Mouse (Mus musculus) adrenal gland, adult 2 months (tissue): Measurements from ENCODE around the gene Srrm3. TPM values are rescaled to one million over a fixed set of nuclear protein-coding genes. Genes with fewer than 3 reads are reported as not detected.
A peak's percentile ranks its signal among the peaks of the same experiment; 100 is the strongest.

Source experiments
- DNase-seq: peaks from one replicate; pipeline ENCODE4 v3.0.0; 2021
- microRNA-seq, 2 experiments: library from miRNA; unstranded; fragments of <30 nt; microRNA quantifications; one replicate each; pipeline ENCODE4 v1.2.0; 2021
- polyA plus RNA-seq: library from polyadenylated mRNA; depleted of rRNA; stranded (reverse); fragments of >200 nt; gene quantifications from 2 replicates; pipeline ENCODE4 v1.2.3, GENCODE M21; 2012; rRNA removed
- total RNA-seq, 2 experiments: library from RNA; stranded (reverse); gene quantifications; 2 replicates each; pipeline ENCODE4 v1.2.3; 2021

The Srrm3 gene
- total and polyA plus RNA-seq, 3 experiments = 2.8 to 3.9 (median 3.0) TPM

DNA sequence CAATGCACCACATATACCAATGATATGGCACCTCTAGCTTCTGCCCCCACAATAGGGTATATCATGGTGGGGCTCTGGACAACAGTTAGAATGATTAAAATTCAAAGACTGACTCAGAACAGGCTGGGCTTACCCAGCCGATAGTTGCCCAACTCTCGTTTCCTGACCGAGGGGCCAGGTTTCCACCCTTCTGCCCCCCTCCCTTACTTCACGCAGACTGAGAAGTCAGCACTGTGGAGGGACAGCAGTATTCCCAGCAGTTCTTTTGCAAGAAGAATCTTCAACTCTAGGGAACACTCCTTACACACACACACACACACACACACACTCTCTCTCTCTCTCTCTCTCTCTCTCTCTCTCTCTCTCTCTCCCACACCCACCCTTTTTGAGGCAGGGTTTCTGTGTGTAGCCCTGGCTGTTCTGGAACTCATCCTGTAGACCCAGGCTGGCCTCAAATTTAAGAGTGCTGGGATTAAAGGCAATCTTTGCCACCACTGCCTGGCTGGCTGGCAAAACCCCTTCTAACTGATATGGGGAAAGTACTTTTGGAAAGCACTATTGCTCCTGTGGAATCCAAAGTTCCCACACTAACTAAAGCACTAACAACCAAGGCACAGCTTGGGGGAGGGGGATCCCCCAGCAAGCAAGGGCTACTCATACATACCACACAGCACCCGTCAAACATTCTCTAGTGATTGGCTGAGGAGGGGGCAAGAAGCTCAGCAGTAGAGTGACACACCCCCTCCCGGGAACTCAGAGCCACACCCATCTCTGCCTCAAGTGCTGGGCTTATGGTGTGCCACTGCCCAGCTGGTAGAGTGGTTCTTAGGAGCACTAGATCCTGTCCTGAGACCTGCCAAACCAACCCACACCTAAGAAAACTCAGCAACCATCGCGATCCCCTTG lies 98.9 kb downstream of the Srrm3 start:
- no peak for DNase-seq

DNA sequence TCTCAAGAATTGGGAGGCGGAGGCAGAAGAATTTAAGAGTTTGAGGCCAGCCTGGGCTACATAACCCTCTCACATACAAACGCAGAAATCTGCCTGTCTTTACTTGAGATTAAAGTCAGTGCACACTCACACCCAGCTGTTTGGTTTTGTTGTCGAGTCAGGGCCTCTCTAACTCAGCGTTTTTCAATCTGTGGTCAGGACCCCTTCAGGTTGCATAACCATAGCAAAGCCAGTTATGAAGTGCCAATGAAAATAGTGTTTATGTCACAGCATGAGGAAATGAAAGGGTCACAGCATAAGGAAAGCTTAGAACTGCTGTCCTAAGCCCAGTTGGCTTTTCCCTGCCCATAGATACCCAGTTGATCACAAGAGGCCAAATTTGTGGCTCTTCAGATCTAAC lies 100.2 kb downstream of the Srrm3 start:
- DNase-seq = no peak

DNA sequence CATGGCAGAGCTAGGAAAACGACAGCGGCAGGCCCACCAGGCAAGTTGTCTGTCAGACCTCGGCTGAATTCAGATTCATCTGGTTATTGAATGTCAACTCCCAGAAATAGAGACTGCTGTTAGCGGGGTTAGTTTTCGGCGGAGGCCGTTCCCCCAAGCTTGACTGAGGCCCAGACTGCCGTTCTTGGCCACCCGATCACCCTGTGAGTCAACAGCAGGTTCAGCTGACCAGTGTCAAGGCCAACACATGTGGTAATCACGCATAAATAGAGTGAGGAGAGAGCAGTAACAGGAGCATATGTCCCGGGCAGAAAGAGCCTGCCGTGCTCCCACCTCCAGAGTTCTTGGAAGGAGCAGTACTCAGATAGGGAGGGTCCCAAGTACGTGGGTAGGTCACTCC lies 100.6 kb downstream of the Srrm3 start:
- DNase-seq = peak; percentile 90

DNA sequence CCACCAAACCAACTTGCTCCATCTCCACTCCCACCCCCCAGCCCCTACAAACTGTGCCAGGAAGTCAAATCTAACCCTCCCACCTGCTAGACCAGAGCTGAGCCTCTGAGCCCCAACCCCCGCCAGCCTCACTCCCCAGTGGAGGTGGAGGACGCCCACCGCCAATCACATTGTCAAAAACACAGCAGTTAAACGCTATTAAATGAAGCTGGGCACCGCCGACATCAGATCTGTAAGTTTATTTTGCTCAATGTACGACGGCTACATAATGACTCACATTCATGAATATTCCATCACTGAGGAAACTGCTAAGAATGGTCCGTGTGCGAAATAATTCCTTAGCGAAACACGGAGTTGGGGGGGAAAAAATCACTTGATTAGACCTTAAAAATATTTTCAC lies 101.5 kb downstream of the Srrm3 start:
- DNase-seq = no peak

DNA sequence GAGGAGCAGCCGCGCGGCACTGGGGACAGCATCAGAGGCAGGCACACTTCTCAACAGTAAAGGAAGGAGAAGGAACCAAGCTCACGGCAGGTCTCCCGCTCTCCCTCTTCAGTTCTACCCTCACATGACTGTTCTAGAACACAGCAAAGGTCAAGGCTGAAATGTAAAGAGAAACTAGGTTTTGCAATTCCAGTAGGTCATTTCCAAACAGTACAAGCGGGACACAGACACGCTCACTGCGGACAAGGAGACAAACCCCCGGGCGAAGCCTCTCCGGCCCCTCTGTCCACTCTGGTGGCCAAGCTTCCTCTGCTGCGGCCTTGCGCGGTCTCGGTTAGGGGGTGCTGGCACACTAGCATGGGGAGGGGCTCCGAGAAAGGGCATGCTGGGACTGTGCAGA lies 102.3 kb downstream of the Srrm3 start:
- DNase-seq = peak; percentile 34

DNA sequence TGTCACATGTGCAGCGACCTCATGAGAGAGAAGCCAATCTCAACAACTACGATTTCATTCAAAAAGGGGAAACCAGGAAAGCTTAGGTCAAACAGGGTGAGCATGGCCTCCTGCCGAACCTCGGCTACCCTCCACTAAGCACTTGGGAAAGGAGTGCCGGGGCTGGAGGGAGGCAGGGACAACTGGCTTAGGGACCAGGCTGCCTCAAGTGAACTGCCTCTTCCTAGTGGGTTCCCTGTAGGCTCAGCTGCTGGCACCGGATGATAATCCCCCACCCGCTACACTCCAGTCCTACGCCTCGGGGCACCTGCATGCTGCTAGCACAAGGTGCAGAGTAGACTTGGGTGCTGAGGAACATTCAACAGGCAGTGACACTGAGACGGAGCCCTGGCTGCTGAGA lies 103.0 kb downstream of the Srrm3 start:
- peak; percentile 38 for DNase-seq

DNA sequence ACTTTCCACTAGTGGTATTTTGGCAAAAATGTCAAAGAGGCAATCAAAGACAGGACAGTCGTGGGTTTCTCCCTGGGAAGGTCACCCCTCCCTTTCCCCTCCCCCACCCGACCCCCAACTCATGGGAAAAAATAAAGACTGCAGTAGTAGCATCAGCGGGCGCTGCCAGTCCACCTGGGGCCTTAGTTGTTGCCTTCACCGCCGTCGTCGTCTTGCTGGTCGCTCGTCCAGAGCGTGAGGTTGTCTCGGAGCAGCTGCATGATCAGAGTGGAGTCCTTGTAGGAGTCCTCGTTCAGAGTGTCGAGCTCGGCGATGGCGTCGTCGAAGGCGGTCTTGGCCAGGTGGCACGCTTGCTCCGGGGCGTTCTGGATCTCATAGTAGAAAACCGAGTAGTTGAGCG lies 104.1 kb downstream of the Srrm3 start:
- DNase-seq = no peak

DNA sequence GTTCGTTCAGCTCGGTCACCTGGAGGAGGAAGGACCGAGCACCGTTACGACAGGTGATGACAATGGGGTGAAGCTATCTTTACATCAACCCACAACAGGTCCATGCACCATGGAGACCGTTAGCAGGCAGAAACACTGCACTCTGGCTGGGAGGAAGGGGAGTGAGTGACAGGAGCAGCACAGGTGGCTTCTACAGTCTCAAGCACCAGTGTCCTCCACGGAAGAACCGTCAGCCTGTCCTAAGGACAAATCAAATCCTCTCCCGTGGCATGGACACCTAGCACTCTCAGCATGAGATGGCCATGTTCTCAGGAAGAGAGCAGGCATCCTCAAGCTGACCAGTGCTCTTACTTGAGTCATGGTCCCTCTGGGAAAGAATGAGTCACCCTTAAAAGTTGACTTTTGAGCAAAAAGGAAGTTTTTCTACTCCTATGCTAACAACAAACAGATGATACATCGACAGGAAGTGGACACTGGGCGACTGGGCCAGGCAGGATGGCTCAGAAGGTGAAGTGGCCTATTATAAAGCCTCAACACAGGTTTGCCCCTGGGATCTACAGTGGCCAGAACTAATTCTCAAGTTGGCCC lies 105.0 kb downstream of the Srrm3 start:
- peak; percentile 56 for DNase-seq

DNA sequence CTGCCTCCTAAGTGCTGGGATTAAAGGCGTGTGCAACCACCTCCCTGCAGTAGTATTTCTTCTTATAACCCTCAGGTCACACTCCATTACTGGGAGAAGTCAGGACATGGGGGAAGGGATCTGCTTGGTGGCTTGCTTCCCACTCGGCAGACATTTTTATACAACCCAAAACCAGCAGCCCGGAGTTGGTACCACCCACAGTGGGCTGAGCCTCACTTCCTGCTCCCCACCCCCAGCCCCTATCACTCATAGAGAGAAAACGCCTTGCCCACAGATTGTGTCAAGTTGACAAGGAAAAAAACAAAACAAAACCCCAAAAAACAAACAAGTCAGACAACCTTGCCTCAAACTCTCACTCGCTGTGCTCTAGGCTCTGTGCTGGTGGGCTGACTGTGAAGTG lies 106.5 kb downstream of the Srrm3 start:
- DNase-seq = no peak

DNA sequence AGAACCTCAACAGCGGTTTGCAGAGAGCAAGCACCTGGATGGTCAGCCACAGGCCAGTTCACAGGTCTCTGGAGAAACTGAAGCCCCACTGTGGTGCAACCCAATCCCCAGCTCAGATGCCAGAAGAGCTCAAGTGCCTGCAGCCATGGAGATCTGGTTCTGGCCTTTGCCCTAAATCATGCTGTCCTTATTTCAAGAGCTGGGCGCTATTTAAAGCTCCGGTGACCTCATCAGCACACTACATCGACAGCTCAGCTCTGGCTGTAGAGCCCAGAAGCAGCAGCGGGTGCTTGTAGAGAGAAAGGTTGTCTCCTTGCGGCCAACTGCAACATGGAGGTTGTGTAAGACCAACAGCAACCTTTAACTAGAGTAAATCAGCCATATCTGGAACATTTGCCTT lies 107.5 kb downstream of the Srrm3 start:
- DNase-seq = peak; percentile 70

DNA sequence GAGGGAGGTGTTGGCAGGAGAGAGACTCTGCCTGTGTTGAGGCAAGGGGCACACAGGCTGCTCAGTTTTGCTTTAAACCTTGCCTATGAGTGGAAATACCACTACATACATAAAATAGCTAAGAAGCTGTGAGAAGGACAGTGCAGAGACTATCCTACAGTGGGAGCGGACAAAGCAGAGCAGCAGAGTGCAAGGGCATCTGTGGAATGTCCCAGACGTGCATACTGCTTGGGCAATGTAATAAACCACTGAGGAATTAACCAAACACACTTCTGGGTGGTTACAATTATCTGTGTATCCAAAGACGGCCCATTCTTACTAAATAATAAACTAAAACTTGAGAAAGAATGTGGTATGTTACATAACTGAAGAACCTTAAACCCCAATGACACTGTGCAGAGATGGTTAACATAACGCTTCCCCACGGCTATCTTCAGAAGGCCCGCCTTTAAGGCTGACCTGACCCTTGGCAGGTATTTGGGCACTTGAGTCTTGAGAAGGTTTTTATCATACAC lies 109.4 kb downstream of the Srrm3 start:
- DNase-seq = no peak

DNA sequence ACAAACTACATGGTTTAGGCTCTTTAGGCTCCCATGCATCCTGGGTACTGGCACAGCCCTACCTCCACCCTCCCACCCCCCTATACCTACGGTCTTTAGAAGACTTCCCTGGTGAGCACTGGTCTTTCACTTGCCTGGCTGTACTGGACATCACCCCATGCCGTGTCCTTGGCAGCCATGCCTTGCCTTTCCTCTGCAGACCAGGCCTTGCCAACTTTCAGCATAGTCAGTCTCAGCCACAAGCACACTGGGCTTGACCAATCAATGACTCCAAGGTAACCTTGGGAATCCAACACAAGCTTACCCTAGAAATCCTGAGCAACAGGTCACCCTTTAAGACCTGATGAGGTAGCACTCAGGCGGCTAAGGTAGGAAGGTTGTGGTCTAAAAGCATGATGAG lies 109.9 kb downstream of the Srrm3 start:
- peak; percentile 77 for DNase-seq

DNA sequence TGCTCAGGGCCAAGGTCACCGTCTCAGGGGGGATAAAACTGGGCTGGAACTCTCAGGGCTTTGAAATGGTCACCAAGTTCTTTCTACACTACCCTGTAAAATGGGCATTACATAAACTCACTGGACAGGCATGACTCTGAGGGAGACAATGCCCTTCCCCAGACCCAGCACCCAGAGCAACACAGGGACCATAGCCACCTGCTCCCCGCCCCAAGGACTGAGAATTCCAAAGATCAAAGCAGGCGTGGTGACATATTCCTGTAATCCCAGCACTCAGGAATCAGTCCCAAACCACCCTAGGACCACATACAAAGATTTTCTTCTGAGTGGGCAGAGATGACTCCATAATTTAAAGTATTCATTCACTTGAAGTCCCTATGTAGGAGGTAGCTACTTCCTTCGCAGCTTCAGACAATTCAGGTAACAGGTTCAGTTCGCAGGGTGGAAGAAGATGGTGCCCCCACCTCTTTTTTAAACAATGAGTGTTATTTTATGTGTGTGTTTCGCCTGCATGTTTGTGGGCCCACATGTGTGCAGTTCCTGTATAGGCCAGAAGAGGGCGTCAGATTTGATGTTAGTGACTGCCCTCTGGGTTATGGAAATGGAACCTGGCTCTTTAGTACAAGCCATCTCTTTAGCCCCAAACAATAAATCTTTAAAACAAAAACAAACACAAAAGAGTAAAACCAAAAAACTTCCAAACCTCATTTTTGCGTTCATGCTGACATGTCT lies 110.8 kb downstream of the Srrm3 start:
- peak; percentile 41 for DNase-seq

DNA sequence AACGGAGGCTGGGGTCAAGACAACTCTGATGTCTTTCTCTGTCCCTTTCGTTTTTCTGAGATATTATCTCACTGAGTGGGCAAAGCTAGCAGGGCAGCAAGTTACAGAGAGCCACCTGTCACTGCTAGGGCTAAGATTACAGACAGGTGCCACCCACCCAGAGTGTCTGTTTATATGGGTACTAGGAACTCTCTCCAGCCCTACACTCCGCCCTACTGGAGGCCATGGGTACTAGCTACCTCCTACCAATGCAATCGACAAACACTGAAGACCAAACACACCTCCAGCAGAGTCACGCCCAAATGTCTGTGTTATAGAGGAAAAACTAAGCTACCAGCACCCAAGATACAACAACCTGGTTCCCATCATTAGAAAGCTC lies 111.4 kb downstream of the Srrm3 start:
- DNase-seq = no peak

DNA sequence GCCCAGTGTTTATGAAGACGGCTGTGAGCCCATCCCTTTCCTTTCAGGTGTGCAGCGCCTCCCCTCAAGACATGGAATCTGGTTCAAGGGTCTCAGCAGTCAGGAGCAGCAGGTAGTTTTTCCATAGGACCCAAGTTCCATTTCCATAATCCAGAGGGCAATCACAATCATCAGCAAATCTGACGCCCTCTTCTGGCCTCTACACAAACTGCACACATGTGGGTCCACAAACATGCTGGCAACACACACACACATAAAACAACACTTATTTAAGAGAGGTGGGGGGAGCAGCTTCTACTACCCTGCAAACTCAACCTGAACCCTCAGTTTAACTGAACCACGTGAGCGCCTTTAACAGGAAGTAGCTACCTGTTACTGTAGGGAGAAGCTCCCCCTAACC lies 111.9 kb downstream of the Srrm3 start:
- DNase-seq = no peak

DNA sequence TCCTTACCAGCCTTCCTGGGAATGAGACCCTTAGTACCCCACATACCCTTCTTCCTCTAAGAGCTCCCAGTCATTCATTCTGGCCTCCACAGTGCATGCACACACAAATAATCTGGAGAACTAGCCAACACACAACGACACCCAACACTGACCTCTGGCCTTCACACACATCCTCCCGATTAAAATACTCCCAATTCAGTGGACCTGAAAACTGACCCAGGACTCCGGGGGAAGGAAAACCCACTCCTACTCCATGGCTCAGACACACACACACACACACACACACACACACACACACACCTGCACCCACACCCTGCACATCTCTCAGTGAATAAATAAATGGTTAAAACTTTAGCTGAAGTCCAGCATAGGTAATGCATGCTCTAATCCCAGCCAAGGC lies 113.2 kb downstream of the Srrm3 start:
- no peak for DNase-seq

DNA sequence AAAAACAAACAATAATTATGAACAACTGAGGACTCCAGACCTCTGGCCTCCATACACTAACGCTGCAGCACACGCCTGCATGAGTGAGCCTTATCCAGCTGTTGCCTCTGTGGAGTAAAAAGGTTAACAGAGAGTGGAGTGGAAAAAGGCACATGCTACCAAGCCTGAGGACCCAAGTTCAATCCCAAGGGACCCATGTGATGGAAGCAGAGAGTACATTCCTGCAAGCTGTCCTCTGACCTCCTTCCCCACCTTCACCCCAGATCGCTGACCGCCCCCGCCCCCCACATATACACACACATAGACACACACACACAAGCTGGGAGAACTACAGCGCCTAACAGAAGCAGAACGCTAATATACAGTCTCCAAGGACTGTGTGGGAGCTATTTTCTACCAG lies 117.2 kb downstream of the Srrm3 start:
- DNase-seq = no peak

Small RNAs within 50 kb of the gene (microRNA-seq; reads per million reads assigned to microRNA genes)
- gene Gm23268 = 0 reads per million in 2 experiments

Other genes starting within 250 kb of the Srrm3 start
- not detected for gene Ccl26, start 243.3 kb upstream of the Srrm3 start, total RNA-seq
- not detected in 2 replicates for gene Ccl26, start 243.3 kb upstream of the Srrm3 start, polyA plus RNA-seq
- gene Ccl24, start 233.8 kb upstream of the Srrm3 start, total RNA-seq = 1 to 10 TPM; 1.9 to 2.0 TPM
- 0.88 and 2.0 TPM in 2 replicates for gene Ccl24, start 233.8 kb upstream of the Srrm3 start, polyA plus RNA-seq
- gene Rhbdd2, start 174.3 kb upstream of the Srrm3 start, total RNA-seq = 10 to 100 TPM; 37.5 to 46.0 TPM
- 58.3 and 75.0 TPM in 2 replicates for gene Rhbdd2, start 174.3 kb upstream of the Srrm3 start, polyA plus RNA-seq
- gene Por, start 136.9 kb upstream of the Srrm3 start, total RNA-seq = 100 to 1,000 TPM; 265 to 364 TPM
- gene Por, start 136.9 kb upstream of the Srrm3 start, polyA plus RNA-seq = 371 and 563 TPM in 2 replicates
- 10 to 100 TPM; 40.8 to 80.5 TPM for gene Tmem120a, start 62.4 kb upstream of the Srrm3 start, total RNA-seq
- 60.0 and 87.2 TPM in 2 replicates for gene Tmem120a, start 62.4 kb upstream of the Srrm3 start, polyA plus RNA-seq
- under 1 TPM; 0.32 to 0.52 TPM for gene Styxl1, start 28.5 kb upstream of the Srrm3 start, total RNA-seq
- gene Styxl1, start 28.5 kb upstream of the Srrm3 start, polyA plus RNA-seq = 0.29 and 0.48 TPM in 2 replicates
- 100 to 1,000 TPM; 593 to 606 TPM for gene Mdh2, start 28.4 kb upstream of the Srrm3 start, total RNA-seq
- 1,232 and 1,278 TPM in 2 replicates for gene Mdh2, start 28.4 kb upstream of the Srrm3 start, polyA plus RNA-seq
- gene Hspb1, start 81.0 kb downstream of the Srrm3 start, total RNA-seq = 100 to 1,000 TPM; 236 to 614 TPM
- 309 and 678 TPM in 2 replicates for gene Hspb1, start 81.0 kb downstream of the Srrm3 start, polyA plus RNA-seq
- 100 to 1,000 TPM; 563 to 611 TPM for gene Ywhag, start 127.7 kb downstream of the Srrm3 start, total RNA-seq
- 227 and 268 TPM in 2 replicates for gene Ywhag, start 127.7 kb downstream of the Srrm3 start, polyA plus RNA-seq
- gene Ssc4d, start 167.6 kb downstream of the Srrm3 start, total RNA-seq = 1 to 10 TPM; 2.8 to 3.1 TPM
- 4.3 and 11.1 TPM in 2 replicates for gene Ssc4d, start 167.6 kb downstream of the Srrm3 start, polyA plus RNA-seq
- gene Zp3, start 173.2 kb downstream of the Srrm3 start, total RNA-seq = not detected
- not detected in 2 replicates for gene Zp3, start 173.2 kb downstream of the Srrm3 start, polyA plus RNA-seq
- 10 to 100 TPM; 13.6 to 19.0 TPM for gene Dtx2, start 187.9 kb downstream of the Srrm3 start, total RNA-seq
- gene Dtx2, start 187.9 kb downstream of the Srrm3 start, polyA plus RNA-seq = 30.1 and 34.3 TPM in 2 replicates
- 10 to 100 TPM in 1 of 2 experiments, 1 to 10 TPM in 1; 8.8 to 10.8 TPM for gene Upk3b, start 231.6 kb downstream of the Srrm3 start, total RNA-seq
- gene Upk3b, start 231.6 kb downstream of the Srrm3 start, polyA plus RNA-seq = 8.5 and 8.9 TPM in 2 replicates
- gene Upk3bl, start 247.6 kb downstream of the Srrm3 start, total RNA-seq = under 1 TPM in 1 of 2 experiments, not detected in 1; 0.35 TPM
- 0.30 TPM in 1 of 2 replicates, not detected in the other for gene Upk3bl, start 247.6 kb downstream of the Srrm3 start, polyA plus RNA-seq